Mouse (Mus musculus) intestine, embryonic 16.5 days (tissue): Measurements from ENCODE around the gene Pik3c2b. TPM values are rescaled to one million over a fixed set of nuclear protein-coding genes. Genes with fewer than 3 reads are reported as not detected.
A peak's percentile ranks its signal among the peaks of the same experiment; 100 is the strongest.

Experiments
- ATAC-seq: fragments of 200-750 bp; cut with Nextera tagmentation; 2 replicates; pipeline ENCODE4 v1.8.0; 2017; ENCODE audit warnings: moderate TSS enrichment, moderate library complexity
- H3K27ac ChIP-seq: fragments of 300-500 bp; sonication (generic); 2 replicates; pipeline ENCODE4 v1.5.1; 2014; ENCODE audit warnings: mild to moderate bottlenecking, low read length
- H3K27me3 ChIP-seq: fragments of 300-500 bp; sonication (generic); replicated peaks from 2 replicates; pipeline ENCODE4 v1.6.1; 2014; ENCODE audit warnings: low read length, control low read depth, mixed read lengths; ENCODE audit not compliant: control insufficient read depth, insufficient read depth
- H3K36me3 ChIP-seq: fragments of 300-500 bp; sonication (generic); 2 replicates; pipeline ENCODE4 v1.6.1; 2014; ENCODE audit warnings: low read length, control low read depth; ENCODE audit not compliant: control insufficient read depth, insufficient read depth
- H3K4me1 ChIP-seq: fragments of 300-500 bp; sonication (generic); 2 replicates; pipeline ENCODE4 v1.6.1; 2014; ENCODE audit warnings: low read length, control low read depth, mixed read lengths; ENCODE audit not compliant: control insufficient read depth, insufficient read depth
- H3K4me2 ChIP-seq: fragments of 300-500 bp; sonication (generic); 2 replicates; pipeline ENCODE4 v1.6.1; 2014; ENCODE audit warnings: low read depth, low read length, control low read depth
- H3K4me3 ChIP-seq: fragments of 300-500 bp; sonication (generic); 2 replicates; pipeline ENCODE4 v1.5.1; 2014; ENCODE audit warnings: mild to moderate bottlenecking, low read length
- H3K9ac ChIP-seq: fragments of 300-500 bp; sonication (generic); 2 replicates; pipeline ENCODE4 v1.6.1; 2014; ENCODE audit warnings: low read depth, low read length
- H3K9me3 ChIP-seq: fragments of 300-500 bp; sonication (generic); 2 replicates; pipeline ENCODE4 v1.6.1; 2016; ENCODE audit warnings: low read length, control low read depth; ENCODE audit not compliant: control insufficient read depth
- WGBS: fragments of 180-500 bp; shearing (Covaris S2); extraction: QIAGEN DNeasy Blood & Tissue Kit; methylation state at CpG from one replicate; pipeline ENCODE4 v1.1.7; 2014; 5-methylcytosine and 5-hydroxymethylcytosine counted together
- polyA plus RNA-seq: library from polyadenylated mRNA; unstranded; fragments of >200 nt; fragmentation: Nextera tagmentation; extraction: Ambion mirVana; gene quantifications from 2 replicates; pipeline ENCODE4 v1.2.1, GENCODE M21; 2015

The Pik3c2b gene
- polyA plus RNA-seq, 1 experiment from 2014 or later = 5.3 TPM

DNA sequence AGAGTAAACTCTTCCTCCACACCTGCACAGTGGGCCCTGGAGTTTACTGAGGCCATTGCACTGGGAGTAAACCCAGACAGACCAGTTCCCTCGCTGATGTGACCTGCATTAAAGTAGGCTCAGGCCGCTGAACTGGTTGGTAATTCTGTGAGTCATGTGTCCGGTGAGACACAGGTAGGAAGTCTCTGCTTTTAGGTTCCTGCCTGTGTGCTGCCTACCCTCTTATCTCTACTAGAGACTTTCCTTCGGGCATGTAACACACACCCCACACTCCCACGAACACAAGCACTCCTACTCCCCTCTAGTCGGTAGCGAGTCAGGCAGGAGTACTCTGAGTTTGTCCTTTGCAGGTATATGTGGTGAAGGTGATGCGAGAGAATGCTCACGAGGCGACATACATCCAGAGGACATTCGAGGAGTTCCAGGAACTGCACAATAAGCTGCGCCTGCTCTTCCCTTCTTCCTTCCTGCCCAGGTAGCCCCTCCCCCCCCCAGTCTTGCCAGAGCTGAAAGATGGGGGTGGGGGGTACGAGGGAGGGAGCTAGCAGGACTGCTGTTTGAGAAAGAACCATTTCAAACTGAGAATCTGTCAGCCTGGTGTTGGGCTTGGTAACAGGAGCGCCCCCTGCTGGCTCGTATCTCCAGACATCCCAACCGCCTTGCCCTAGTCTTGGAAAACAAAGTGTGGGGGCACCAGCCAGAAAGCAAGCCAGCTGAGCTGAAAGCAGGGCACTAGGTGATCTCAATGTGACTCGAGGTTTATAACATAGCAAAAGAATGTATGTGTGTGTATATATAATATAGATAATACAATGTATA is 55.7 kb downstream of the Pik3c2b start:
- H3K27me3 ChIP-seq = no peaks in the 10 kb centered on the region
- H3K4me2 ChIP-seq = no peak overlapping the region
- H3K27ac ChIP-seq = no peak overlapping the region
- peak; percentile 69 for ATAC-seq
- H3K9ac ChIP-seq = 0 out of 2 replicates have a peak overlapping the region, but pooled peaks have one; percentile 16
- H3K9me3 ChIP-seq = no peaks in the 10 kb centered on the region
- peaks cover 16% of the 10 kb centered on the region; the same call in 1 of the 2 replicates for H3K36me3 ChIP-seq
- no peak overlapping the region for H3K4me3 ChIP-seq
- no peaks in the 10 kb centered on the region for H3K4me1 ChIP-seq
- WGBS = 40% methylated on average over 17 of the region's 17 CpGs

DNA sequence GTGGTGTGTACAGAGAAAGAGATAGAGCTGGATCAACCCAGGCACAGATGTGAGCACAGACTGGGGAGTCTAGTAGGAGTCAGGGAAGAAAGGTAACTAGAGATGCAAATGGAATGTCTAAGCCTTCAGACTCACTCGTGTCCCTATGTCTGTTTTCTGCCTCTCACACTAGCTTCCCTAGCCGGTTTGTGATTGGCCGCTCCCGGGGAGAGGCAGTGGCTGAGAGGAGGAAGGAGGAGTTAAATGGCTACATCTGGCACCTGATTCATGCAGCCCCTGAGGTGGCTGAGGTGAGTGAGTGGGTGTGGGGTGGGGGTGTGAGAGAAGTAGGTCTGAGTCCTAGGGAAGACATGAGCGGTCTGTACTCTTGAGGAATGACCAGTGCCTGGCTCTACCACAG is 56.6 kb downstream of the Pik3c2b start:
- ATAC-seq = no peak
- 84% methylated on average over 5 of the region's 5 CpGs for WGBS

DNA sequence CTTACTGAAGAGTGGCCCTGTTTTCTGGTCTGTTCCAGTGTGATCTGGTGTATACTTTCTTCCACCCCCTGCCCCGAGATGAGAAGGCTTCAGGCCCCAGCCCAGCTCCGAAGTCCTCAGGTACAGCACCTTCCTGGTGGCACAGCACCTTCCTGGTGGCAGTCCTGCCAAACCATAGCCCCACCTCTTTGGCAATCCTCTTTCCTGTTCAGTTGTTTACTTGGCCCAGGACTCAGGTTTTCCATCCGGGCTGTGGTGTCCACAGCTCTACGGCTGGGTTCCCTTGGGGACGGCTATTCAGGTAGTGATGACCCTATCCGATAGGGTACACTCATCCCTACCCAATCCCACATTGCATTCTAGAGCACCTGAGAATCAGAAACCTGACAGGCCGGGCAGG is 57.8 kb downstream of the Pik3c2b start:
- Histone ChIP-seq H3K36me3 (peaks cover 16% of the 10 kb centered on the region; the same call in 1 of the 2 replicates), H3K27me3 (no peaks in the 10 kb centered on the region), H3K9ac (0 out of 2 replicates have a peak overlapping the region, but pooled peaks have one; percentile 11), H3K4me3 (no peak overlapping the region), H3K9me3 (no peaks in the 10 kb centered on the region), H3K4me2 (no peak overlapping the region), H3K27ac (no peak overlapping the region), H3K4me1 (no peaks in the 10 kb centered on the region)
- no peak for ATAC-seq
- WGBS = 98% methylated on average over 7 of the region's 7 CpGs

More for the DNA sequence above, 56.6 kb downstream of the Pik3c2b start:
- Histone ChIP-seq H3K27me3 (no peaks in the 10 kb centered on the region), H3K4me3 (no peak overlapping the region), H3K36me3 (peaks cover 16% of the 10 kb centered on the region; the same call in 1 of the 2 replicates), H3K4me1 (no peaks in the 10 kb centered on the region), H3K27ac (no peak overlapping the region), H3K9ac (no peak overlapping the region), H3K4me2 (no peak overlapping the region), H3K9me3 (no peaks in the 10 kb centered on the region)

DNA sequence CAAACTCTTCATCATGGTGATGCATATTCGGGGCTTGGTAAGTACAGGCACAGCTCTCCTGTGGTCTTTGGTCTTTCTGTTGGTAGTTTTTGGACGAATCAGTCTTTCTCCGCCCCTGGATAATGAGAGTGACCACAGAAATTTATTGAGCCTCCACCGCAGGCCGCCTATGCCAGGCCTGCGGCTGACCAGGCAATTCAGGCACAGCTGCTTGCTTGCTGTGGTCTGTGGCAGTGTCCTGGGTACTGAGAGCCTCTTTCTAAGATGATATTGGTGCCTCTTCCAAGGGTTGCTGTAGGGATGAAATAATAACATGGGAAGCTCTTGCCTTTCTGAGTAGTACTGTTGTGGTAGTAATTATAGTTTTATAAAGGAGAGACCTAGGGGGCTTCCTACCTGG is 58.4 kb downstream of the Pik3c2b start:
- ATAC-seq = no peak
- H3K4me3 ChIP-seq = no peak overlapping the region
- peaks cover 16% of the 10 kb centered on the region; the same call in 1 of the 2 replicates for H3K36me3 ChIP-seq
- no peak overlapping the region for H3K27ac ChIP-seq
- no peaks in the 10 kb centered on the region for H3K4me1 ChIP-seq
- H3K27me3 ChIP-seq = no peaks in the 10 kb centered on the region
- no peak overlapping the region for H3K9ac ChIP-seq
- WGBS = 93% methylated on average over 6 of the region's 6 CpGs
- no peaks in the 10 kb centered on the region for H3K9me3 ChIP-seq
- H3K4me2 ChIP-seq = no peak overlapping the region

DNA sequence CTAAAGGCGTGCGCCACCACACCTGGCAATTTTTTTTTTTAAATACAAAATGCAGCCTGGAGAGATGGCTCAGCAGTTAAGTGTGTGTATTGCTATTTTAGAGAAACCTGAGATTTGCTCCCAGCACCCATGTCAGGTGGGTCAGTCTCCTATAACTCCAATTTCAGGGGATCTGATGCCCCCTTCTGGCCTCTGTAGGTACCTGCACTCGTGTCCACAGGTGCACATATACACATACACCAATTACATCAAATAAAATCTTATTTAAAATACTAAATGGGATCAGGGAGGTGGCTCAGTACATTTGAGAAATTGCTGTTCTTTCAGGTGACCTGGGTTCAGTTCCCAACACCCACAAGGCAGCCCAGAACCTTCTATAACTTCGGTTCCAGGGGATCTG is 70.6 kb downstream of the Pik3c2b start:
- H3K9ac ChIP-seq = no peak overlapping the region
- H3K4me2 ChIP-seq = no peak overlapping the region
- 89% methylated on average over 4 of the region's 4 CpGs for WGBS
- no peaks in the 10 kb centered on the region for H3K27me3 ChIP-seq
- H3K36me3 ChIP-seq = no peaks in the 10 kb centered on the region; the same call in 1 of the 2 replicates
- peaks cover 11% of the 10 kb centered on the region for H3K4me1 ChIP-seq
- no peak overlapping the region for H3K4me3 ChIP-seq
- no peak for ATAC-seq
- H3K27ac ChIP-seq = no peak overlapping the region
- H3K9me3 ChIP-seq = no peaks in the 10 kb centered on the region

DNA sequence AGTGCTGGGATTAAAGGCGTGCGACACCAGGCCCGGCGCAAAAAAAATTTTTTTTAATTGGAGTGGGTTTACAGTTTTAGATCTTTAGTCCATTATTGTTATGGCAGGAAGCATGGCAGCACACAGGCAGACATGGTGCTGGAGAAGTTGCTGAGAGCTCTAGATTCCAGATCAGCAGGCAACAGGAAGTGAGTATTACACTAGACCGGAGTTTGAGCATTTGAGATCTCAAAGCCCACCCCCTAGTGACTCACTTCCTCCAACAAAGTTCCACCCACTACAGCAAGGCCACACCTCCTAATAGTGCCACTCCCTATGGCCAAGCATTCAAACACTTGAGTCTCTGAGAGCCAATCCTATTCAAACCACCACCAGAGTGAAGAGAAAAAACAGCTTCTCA is 72.7 kb downstream of the Pik3c2b start:
- ATAC-seq = peak; percentile 42; the same call in 1 of the 2 replicates
- WGBS = 86% methylated on average over 5 of the region's 5 CpGs

DNA sequence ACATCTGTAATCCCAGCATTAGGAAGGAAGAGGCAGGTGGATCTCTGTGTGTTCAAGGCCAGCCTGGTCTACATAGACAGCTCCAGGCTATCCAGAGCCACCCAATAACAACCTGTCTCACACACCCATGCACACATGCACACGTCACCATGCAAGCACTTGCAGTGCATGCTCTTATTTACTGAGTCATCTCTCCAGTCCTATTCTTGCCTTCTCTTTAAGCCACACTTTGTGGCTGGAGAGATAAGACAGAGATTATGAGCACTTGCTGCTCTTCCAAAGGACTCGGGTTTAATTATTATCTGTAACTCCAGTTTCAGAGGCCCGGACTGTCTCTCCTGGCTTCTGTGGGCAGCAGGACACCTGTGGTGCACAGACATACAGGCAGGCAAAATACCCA is 73.4 kb downstream of the Pik3c2b start:
- no peaks in the 10 kb centered on the region for H3K27me3 ChIP-seq
- H3K9ac ChIP-seq = no peak overlapping the region
- H3K9me3 ChIP-seq = no peaks in the 10 kb centered on the region
- H3K4me3 ChIP-seq = no peak overlapping the region
- H3K36me3 ChIP-seq = no peaks in the 10 kb centered on the region; the same call in 1 of the 2 replicates
- 57% methylated on average over 3 of the region's 3 CpGs for WGBS
- H3K27ac ChIP-seq = peak overlapping the region; percentile 4; the same call in 1 of the 2 replicates
- peaks cover 19% of the 10 kb centered on the region for H3K4me1 ChIP-seq
- ATAC-seq = peak; percentile 84
- no peak overlapping the region for H3K4me2 ChIP-seq

More for the DNA sequence above, 72.7 kb downstream of the Pik3c2b start:
- peaks cover 15% of the 10 kb centered on the region for H3K4me1 ChIP-seq
- H3K27me3 ChIP-seq = no peaks in the 10 kb centered on the region
- no peaks in the 10 kb centered on the region; the same call in 1 of the 2 replicates for H3K36me3 ChIP-seq
- no peak overlapping the region for H3K9ac ChIP-seq
- H3K9me3 ChIP-seq = no peaks in the 10 kb centered on the region
- H3K4me2 ChIP-seq = no peak overlapping the region
- H3K4me3 ChIP-seq = no peak overlapping the region
- peak overlapping the region; percentile 1; the same call in 1 of the 2 replicates for H3K27ac ChIP-seq

DNA sequence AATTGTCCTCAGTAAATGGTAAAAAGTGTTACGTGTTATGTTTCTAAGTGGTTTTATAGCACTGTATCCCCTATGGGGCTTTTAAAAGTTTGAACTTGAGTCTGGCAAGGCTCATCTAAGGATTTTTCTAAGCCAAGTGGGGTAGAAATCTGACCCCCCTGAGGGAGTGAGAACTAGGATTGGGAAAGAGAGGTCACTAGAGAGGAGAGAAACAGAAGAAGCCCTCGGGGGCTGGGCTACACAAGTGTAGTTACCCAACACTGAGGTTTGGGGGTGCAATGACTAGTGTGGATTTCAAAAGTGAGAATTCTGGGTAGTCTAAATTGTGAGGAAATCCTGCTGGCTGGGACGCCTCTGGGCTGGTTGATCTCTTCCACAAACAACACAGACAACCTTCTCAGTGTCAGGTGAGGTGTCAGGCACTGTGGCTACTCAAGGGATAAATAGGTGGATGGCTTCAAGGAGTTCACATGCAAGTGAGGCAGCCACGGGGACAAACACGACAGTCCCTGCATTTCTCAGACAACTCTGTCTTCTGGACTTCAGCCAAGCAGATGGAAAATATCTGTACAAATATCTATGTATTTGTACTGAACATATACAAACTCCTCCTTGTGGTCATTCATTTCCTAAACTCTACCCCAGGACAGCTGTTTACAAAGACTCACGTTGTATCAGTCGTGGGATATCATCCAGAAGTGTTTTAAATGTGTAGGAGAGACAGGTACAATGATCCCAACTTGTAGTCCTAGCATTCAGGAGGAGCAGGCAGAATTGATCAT is 74.7 kb downstream of the Pik3c2b start:
- peak overlapping the region; percentile 62 for H3K27ac ChIP-seq
- H3K4me1 ChIP-seq = peaks cover 22% of the 10 kb centered on the region
- 39% methylated on average over 7 of the region's 7 CpGs for WGBS
- H3K27me3 ChIP-seq = no peaks in the 10 kb centered on the region
- no peak overlapping the region for H3K4me3 ChIP-seq
- H3K9me3 ChIP-seq = no peaks in the 10 kb centered on the region
- ATAC-seq = no peak
- H3K36me3 ChIP-seq = no peaks in the 10 kb centered on the region; the same call in 1 of the 2 replicates
- H3K9ac ChIP-seq = no peak overlapping the region
- no peak overlapping the region for H3K4me2 ChIP-seq

DNA sequence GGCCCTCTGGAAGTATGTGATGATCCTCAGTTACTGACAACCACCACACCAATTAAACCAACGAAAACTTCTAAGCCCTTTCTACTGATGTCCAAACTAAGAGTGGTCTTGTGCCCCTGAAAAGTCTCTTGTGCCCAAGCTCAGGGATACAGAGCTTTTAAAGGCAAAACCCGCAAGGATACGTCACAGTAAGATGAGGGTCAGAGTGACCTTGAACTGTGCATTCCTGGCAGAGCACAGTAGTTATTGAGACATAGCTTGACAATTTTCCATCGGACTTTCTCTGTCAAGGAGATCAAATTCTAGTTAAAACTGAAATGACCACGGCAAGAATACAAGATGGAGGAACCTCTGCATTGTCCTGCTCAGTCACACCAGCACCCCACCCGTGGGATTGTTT is 75.8 kb downstream of the Pik3c2b start:
- no peaks in the 10 kb centered on the region for H3K27me3 ChIP-seq
- no peak overlapping the region for H3K9ac ChIP-seq
- WGBS = 52% methylated on average over 6 of the region's 6 CpGs
- H3K27ac ChIP-seq = no peak overlapping the region
- H3K9me3 ChIP-seq = no peaks in the 10 kb centered on the region
- no peak for ATAC-seq
- no peak overlapping the region for H3K4me2 ChIP-seq
- H3K4me1 ChIP-seq = peaks cover 22% of the 10 kb centered on the region
- no peaks in the 10 kb centered on the region for H3K36me3 ChIP-seq
- H3K4me3 ChIP-seq = no peak overlapping the region
